Mouse (Mus musculus): Measurements from ENCODE around the gene C1qc.
A peak's percentile ranks its signal among the peaks of the same experiment; 100 is the strongest.

C1qc gene

GRCm38 (mm10) chr4:136892811-136893210, at the start of gene C1qc:
TSS of gene C1qc (minus strand) at chr4:136893065.
- no peak for DNase-seq (ENCODE audit: low spot score)

DNA sequence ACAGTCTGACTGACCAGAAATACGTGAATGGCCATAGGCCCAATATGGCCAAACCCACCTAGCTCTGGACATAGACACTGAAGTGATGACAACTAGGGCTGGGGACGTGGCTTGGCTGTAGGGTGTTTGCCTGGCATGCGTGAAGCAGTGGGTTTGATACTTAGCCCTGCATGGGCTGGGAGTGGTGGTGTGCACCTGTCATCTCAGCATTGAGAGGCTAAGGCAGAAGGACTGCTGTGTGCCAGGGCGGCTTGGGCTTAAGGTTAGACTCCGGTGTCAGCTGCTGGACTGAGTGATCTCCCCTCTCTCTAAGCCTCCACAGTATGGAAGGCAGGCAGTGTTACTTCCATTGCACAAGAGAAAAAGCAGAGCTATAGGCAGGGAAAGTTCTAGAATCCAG, 45.1 kb upstream of the C1qc start:
- no peak for DNase-seq (ENCODE audit: low spot score)

DNA sequence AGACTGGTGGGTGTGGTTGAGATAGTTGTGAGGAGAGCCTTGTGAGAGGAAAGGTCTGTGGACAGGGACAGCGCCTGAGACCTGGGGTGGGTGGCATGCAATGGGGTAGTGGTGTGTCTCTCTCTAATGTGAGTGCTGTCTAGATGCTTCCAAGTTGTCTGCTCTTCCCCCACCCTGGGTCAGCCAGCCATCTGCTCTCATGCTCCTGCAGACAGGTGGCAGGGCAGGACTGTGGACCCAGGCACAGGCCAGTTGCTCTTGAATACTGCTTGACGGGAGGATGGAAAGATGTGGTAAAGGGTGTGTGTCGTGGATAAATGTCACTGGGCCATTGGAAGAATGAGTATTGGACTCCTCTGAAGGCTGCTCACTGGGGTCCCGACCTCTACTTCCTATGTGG, 44.5 kb upstream of the C1qc start:
- DNase-seq (ENCODE audit: low spot score) = no peak

DNA sequence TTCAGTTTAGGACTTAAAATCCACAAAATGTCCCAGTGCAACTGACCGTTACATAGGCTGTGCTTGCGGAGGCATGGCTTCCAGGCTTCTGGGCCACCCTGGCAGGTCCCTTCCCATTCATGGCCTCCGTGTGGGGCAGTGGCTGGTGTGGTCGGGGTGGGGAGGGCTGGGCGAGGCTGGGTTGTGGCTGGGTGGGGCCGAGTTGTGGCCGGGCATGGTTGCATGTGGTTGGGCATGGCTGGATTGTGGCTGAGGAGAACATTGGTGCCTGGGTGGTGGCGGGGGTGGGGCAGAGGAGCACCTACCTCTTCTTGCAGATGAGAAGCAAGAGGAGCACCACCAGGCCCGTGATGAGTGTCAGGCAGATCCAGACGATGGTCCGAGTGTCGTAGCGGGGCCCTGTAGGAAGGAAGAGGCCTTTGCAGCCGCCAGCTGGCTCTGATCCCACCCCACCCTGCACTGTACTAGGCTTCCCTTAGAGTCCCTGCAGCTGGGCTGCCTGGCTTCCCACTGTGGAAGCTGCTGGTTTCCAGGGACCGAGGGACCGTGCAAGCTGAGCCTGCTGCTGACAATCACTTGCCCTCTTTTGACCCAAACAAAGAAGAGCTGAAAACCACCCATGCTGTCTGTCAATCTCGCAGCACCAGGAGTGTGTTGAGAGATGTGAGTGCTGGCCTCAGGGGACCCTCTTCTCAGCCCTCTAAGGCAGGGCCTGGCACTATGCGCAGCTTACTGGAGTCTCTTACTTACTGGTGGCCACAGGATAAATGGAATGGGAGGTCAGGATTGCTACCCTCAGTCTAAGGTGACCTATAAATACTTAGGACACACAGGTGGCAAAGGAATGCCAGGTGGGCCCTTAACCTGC, 42.1 kb upstream of the C1qc start:
- no peak for DNase-seq (ENCODE audit: low spot score)

DNA sequence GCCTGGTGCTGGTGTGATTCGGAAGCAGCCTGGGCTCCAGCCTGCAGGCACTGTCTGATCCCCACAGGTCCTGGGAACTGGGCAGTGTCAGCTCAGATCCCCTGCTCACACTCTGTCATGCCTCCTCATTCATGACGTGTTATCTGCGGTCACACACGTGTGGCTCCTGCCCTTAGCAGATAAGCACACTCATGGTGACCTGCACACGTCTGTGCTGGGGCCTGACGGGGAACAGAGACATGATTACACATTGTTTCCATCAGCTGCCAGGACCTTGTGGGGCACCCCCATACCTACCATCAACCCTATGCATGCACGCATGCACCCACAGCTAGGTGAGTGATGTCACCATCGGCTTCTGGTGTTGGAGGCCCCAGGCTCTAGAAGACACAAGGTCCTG, 37.6 kb upstream of the C1qc start:
- DNase-seq (ENCODE audit: low spot score) = no peak

GRCm38 (mm10) chr4:136928928-136929327, 36.1 kb upstream of the C1qc start:
- peak; percentile 30 for DNase-seq (ENCODE audit: low spot score)

- no peak for DNase-seq (ENCODE audit: low spot score)
These were observed 32.9 kb upstream of the C1qc start for GRCm38 (mm10) chr4:136925804-136926203.

- DNase-seq (ENCODE audit: low spot score) = peak; percentile 75
These were observed 31.7 kb upstream of the C1qc start for GRCm38 (mm10) chr4:136924529-136924928.

GRCm38 (mm10) chr4:136919526-136919925, 26.7 kb upstream of the C1qc start:
- no peak for DNase-seq (ENCODE audit: low spot score)

GRCm38 (mm10) chr4:136918834-136919233, 26.0 kb upstream of the C1qc start:
- no peak for DNase-seq (ENCODE audit: low spot score)

DNA sequence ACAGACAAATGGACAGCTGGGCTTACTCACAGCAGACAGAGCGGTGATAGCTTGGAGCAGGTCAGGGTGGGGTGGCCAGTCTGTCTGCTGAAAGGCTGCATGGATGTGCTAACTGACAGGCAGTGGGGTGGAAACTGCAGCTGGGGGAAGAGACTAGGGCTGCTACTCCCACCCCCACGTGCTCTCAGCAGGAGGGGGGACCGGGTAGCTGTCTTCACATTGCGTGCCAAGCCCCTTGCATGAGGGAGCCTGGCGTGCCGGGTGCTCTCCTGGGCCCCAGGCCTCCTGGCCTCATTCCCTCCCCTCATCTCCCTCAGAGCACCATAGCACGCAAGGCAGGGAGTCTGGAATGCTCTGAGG, 24.3 kb upstream of the C1qc start:
- DNase-seq (ENCODE audit: low spot score) = no peak

DNA sequence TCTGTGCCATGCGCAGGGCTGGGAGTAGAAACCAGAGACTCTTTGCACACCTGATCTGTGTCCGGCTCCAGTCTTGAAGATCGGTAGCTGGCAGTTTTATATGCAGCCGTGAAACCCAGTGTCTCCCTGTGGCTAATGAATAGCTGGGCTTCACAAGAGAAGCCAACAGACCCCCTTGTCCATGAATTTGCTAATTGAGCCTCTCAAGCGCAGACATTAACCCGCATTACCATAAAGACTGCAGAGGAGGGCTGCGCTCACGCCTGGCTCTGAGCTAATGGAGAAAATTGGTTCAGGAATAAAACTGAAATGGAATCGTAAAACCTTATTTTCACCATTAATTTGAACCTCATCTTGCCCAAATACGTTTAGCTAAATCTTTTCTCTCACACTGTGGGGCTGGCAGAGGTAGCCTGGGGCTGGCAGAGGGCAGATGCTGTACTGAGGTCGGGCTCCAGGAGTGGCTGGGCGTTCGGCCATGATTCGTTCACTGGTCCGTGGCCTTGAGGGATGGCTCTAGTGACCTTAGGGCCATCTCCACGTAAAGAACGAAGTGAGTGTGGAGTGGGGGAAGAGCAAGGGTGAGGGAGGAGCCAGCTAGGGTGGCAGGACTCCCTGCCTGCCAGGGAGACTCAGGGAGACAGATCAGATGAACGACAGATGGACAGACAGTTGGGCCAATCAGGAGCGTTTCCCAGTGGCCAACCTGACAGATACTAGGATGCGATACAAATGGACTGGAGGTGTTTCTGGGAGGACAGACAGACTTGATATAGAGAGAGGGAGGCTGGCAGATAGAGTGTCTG, 23.7 kb upstream of the C1qc start:
- DNase-seq (ENCODE audit: low spot score) = no peak

DNA sequence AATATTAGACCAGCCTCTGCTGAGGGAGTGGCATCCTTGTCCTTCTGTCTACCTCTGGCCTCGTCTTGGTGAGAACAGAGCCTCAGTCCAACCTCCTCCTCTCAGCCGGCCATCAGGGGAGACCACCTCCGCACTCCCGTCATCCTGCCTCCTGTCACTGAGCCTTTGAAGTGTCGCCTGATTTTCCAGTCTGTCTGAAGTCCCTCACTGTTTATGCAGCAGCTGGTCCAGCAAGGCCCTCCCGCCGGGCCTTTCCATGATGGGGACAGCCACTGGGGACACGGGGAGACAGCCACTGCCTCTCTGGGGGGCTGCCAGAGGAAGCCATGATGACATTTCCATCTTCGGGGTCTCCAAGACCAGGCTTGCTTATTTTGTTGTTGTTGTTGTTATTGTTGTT, 20.0 kb upstream of the C1qc start:
- no peak for DNase-seq (ENCODE audit: low spot score)

GRCm38 (mm10) chr4:136911804-136912203, 18.9 kb upstream of the C1qc start:
- no peak for DNase-seq (ENCODE audit: low spot score)

GRCm38 (mm10) chr4:136911211-136911646, 18.4 kb upstream of the C1qc start:
- DNase-seq (ENCODE audit: low spot score) = no peak

- no peak for DNase-seq (ENCODE audit: low spot score)
These were observed 14.9 kb upstream of the C1qc start for GRCm38 (mm10) chr4:136907809-136908208.

DNA sequence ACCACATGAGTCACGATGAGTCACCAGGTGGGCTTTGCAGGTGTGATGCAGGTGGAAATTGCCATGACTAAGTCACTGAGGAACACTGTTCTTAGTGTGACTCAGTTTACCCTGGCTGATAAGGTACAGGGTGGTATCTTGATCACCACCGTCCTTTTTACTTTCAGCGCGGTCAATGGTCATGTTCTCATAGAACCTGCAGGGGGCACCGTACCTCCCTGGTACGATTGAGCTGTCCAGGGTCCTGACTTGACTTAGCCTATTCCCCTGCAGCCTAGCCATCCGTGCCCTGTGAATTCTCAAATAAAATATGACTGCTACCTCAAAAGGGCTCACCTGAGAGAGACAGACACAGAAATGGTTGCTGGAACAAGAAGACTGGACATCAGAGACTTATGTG, 14.2 kb upstream of the C1qc start:
- DNase-seq (ENCODE audit: low spot score) = peak; percentile 69

- DNase-seq (ENCODE audit: low spot score) = no peak
These were observed 12.1 kb upstream of the C1qc start for GRCm38 (mm10) chr4:136904767-136905539.

GRCm38 (mm10) chr4:136899154-136899553, 6.3 kb upstream of the C1qc start:
- DNase-seq (ENCODE audit: low spot score) = no peak

- no peak for DNase-seq (ENCODE audit: low spot score)
These were observed 5.8 kb upstream of the C1qc start, which contains the start of gene C1qa for GRCm38 (mm10) chr4:136898637-136899036. TSS of gene C1qa (minus strand) at chr4:136898803.

DNA sequence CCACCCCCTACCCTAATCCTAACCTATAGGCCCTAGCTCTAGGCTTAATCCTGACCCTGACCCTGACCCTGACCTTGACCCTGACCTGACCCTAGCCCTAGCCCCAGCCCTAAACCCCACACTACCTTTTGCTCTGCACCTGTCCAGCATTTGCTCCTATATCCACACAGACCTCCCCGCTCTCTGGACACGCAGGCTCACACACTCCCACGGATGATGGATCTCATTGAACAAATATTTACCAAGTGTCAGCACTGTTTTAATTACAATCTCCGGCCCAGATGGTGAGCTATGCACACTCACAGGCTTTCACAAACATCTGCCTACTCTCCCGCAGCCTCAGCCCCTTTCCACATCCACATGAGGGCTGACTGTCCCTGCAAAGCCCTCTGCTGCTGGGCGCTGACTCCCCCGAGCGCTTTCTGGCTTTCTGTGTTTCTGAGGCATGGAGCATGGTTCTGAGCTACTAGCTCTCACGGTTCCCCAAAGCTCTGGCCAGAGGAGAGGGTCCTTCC, 5.3 kb upstream of the C1qc start:
- DNase-seq (ENCODE audit: low spot score) = no peak

GRCm38 (mm10) chr4:136896461-136896860, 3.6 kb upstream of the C1qc start:
- DNase-seq (ENCODE audit: low spot score) = no peak
